In the genomic region with DNA sequence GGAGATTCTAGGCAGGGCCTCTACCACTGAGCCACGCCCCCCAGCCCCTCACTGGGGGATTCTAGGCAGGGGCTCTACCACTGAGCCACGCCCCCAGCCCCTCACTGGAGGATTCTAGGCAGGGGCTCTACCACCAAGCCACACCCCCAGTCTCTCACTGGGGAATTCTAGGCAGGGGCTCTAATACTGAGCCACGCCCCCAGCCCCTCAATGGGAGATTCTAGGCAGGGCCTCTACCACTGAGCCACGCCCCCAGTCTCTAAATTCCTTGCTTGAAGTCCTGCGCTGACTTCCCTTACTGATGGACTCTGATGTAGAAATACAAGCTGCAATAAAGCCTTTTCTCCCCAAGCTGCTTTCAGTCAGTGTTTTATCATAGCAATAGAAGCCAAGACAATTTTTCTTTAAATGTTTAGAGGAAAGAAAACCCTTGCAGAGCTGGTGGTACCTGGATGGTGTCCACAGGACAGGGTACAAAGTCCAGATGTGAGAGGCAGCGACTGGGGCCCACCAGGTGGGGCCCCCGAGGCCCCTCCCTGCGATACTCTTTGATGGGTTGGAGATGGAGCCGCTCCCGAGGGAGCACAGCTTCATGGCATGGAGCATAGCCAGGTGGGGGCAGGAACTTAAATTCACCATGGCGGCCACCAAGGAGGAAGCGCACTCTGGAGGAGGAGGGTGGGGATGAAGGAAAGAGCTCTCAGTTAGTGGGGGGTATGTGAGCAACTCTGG, we compare ENCODE assay signal across 26 mouse cellular contexts. TPM values are rescaled to one million over a fixed set of nuclear protein-coding genes. Genes with fewer than 3 reads are reported as not detected.
"Had no signal": no experiment of that assay in that cellular context is flagged by ENCODE, and none has a peak within 500 bp of the region (broad histone marks: within the 10 kb centered on the region; RNA-seq: fewer than 3 reads in every experiment).

No protein-coding gene starts in this region.

- DNase-seq: gastrocnemius, adult 2 months; gastrocnemius, postnatal 10 days; gastrocnemius, postnatal 25 days; heart, adult 18-20 months; heart, postnatal 14 days; heart, postnatal 36 days; kidney, adult 18-20 months; kidney, adult 8-10 months; kidney, postnatal 10 days; kidney, postnatal 25 days; kidney, postnatal 4 days; liver; liver, embryonic 13.5 days had no signal

- H3K4me1 ChIP-seq: heart, embryonic 13.5 days; heart, embryonic 15.5 days; hindbrain, embryonic 13.5 days; hindbrain, embryonic 15.5 days; limb, embryonic 12.5 days; liver, embryonic 13.5 days; liver, embryonic 15.5 days had no signal

- H3K4me3 ChIP-seq: gastrocnemius, adult 2 months; heart, embryonic 10.5 days; heart, embryonic 13.5 days; heart, embryonic 15.5 days; hindbrain, embryonic 13.5 days; hindbrain, embryonic 15.5 days; layer of hippocampus, adult 2 months; left cerebral cortex, adult 2 months; limb, embryonic 10.5 days; limb, embryonic 12.5 days; liver, embryonic 13.5 days; liver, embryonic 15.5 days had no signal

- H3K9me3 ChIP-seq: heart, embryonic 10.5 days; heart, embryonic 13.5 days; heart, embryonic 15.5 days; hindbrain, embryonic 13.5 days; hindbrain, embryonic 15.5 days; limb, embryonic 10.5 days; limb, embryonic 12.5 days; liver, embryonic 13.5 days; liver, embryonic 15.5 days had no signal

- H3K27me3 ChIP-seq: hindbrain, embryonic 13.5 days; hindbrain, embryonic 15.5 days; limb, embryonic 12.5 days; liver, embryonic 13.5 days; liver, embryonic 15.5 days had no signal

- H3K36me3 ChIP-seq: heart, embryonic 10.5 days; heart, embryonic 13.5 days; heart, embryonic 15.5 days; hindbrain, embryonic 13.5 days; hindbrain, embryonic 15.5 days; liver, embryonic 13.5 days; liver, embryonic 15.5 days had no signal

- H3K4me2 ChIP-seq: heart, embryonic 13.5 days; heart, embryonic 15.5 days; hindbrain, embryonic 13.5 days; hindbrain, embryonic 15.5 days; limb, embryonic 12.5 days; liver, embryonic 11.5 days; liver, embryonic 13.5 days; liver, embryonic 15.5 days had no signal

- ATAC-seq: hindbrain, postnatal 0 days had no signal

- H3K9ac ChIP-seq: heart, embryonic 13.5 days; heart, embryonic 15.5 days; hindbrain, embryonic 13.5 days; hindbrain, embryonic 15.5 days; limb, embryonic 12.5 days; liver, embryonic 13.5 days; liver, embryonic 15.5 days had no signal

- H3K27ac ChIP-seq: gastrocnemius, adult 2 months; heart, embryonic 10.5 days; heart, embryonic 13.5 days; heart, embryonic 15.5 days; hindbrain, embryonic 13.5 days; hindbrain, embryonic 15.5 days; hindbrain, postnatal 0 days; layer of hippocampus, adult 2 months; left cerebral cortex, adult 2 months; limb, embryonic 10.5 days; limb, embryonic 12.5 days; liver, embryonic 13.5 days; liver, embryonic 15.5 days had no signal

RNA-seq across cellular contexts. Expression of gene Ryr1, which starts 23.5 kb away (rescaled TPM):
- total RNA-seq: granulocyte monocyte progenitor cell, adult 5-6 weeks had no signal
